Mouse (Mus musculus) cerebellum, postnatal 25 days (tissue): Measurements from ENCODE around the gene Gm21983.

Experiments used
- DNase-seq, 2 experiments: peaks; one replicate each; pipeline ENCODE4 v3.0.0; 2021; ENCODE audit warnings: mixed read lengths in 2 of 2

Gene Gm21983

GRCm38 (mm10) chr7:27159882-27160281 is 21.0 kb downstream of the Gm21983 start:
- DNase-seq: peak; percentile 88 to 91

GRCm38 (mm10) chr7:27159256-27159655 is 21.6 kb downstream of the Gm21983 start:
- no peak for DNase-seq

- no peak for DNase-seq
These were observed 22.7 kb downstream of the Gm21983 start for GRCm38 (mm10) chr7:27158171-27158570.

- DNase-seq: peak in 1 of 2 experiments; percentile 44
These were observed 24.9 kb downstream of the Gm21983 start for GRCm38 (mm10) chr7:27156005-27156404.

GRCm38 (mm10) chr7:27153205-27153764 is 27.6 kb downstream of the Gm21983 start, which contains the start of gene Cyp2t4:
Gene Cyp2t4, plus strand, starts transcription at chr7:27153714.
- peak in 1 of 2 experiments; percentile 58 for DNase-seq

GRCm38 (mm10) chr7:27136410-27136996 is 44.4 kb downstream of the Gm21983 start:
- DNase-seq: no peak

GRCm38 (mm10) chr7:27133757-27134156 is 47.1 kb downstream of the Gm21983 start:
- no peak for DNase-seq

- DNase-seq: peak; percentile 10 to 14
These were observed 47.7 kb downstream of the Gm21983 start for GRCm38 (mm10) chr7:27133156-27133555.

GRCm38 (mm10) chr7:27132588-27132987 is 48.3 kb downstream of the Gm21983 start:
- peak; percentile 66 to 84 for DNase-seq

- peak in 1 of 2 experiments; percentile 7 for DNase-seq
These were observed 49.5 kb downstream of the Gm21983 start for GRCm38 (mm10) chr7:27131387-27131786.

- DNase-seq: no peak
These were observed 50.1 kb downstream of the Gm21983 start for GRCm38 (mm10) chr7:27130521-27131370.

GRCm38 (mm10) chr7:27129811-27130210 is 51.1 kb downstream of the Gm21983 start:
- no peak for DNase-seq

- no peak for DNase-seq
These were observed 51.9 kb downstream of the Gm21983 start for GRCm38 (mm10) chr7:27128946-27129345.

GRCm38 (mm10) chr7:27128162-27128561 is 52.7 kb downstream of the Gm21983 start:
- peak; percentile 8 to 27 for DNase-seq

GRCm38 (mm10) chr7:27124969-27125368 is 55.9 kb downstream of the Gm21983 start:
- no peak for DNase-seq

GRCm38 (mm10) chr7:27124305-27124832 is 56.5 kb downstream of the Gm21983 start:
- no peak for DNase-seq

- DNase-seq: no peak
These were observed 61.2 kb downstream of the Gm21983 start, which contains the start of gene Cyp2f2 for GRCm38 (mm10) chr7:27119676-27120075. Gene Cyp2f2, plus strand, starts transcription at chr7:27119909.
